9 mouse cellular contexts compared by ENCODE assay signal in genomic region chr11:75487496-75487895, GRCm38 (mm10). TPM values are rescaled to one million over a fixed set of nuclear protein-coding genes. Genes with fewer than 3 reads are reported as not detected.
DNase-seq lines count a peak whose midpoint lies in the region; ATAC-seq lines count a peak whose summit lies in the region.
"Had no signal": no experiment of that assay in that cellular context is flagged by ENCODE, and none has a peak within 500 bp of the region (broad histone marks: within the 10 kb centered on the region; RNA-seq: fewer than 3 reads in every experiment).

No protein-coding gene starts in this region.

- no peak for DNase-seq in kidney, postnatal 36 days
- DNase-seq in adipocyte (ENCODE audit: low spot score), result peak; percentile 22
- DNase-seq in hindbrain, embryonic 14.5 days (ENCODE audit: low spot score), result no peak
- DNase-seq in thymus, postnatal 4 days, result no peak
- no peak for DNase-seq in frontal cortex, postnatal 10 days (ENCODE audit: low spot score in 2 of 2)
- DNase-seq in natural killer cell, adult 2 months (ENCODE audit: low spot score in 2 of 2), result no peak
- DNase-seq: layer of hippocampus, adult 9-11 months had no signal

- peak overlapping the region; percentile 86 for H3K4me2 ChIP-seq in kidney, embryonic 15.5 days
- peak overlapping the region; percentile 99 for H3K4me2 ChIP-seq in hindbrain, embryonic 14.5 days (replicated peaks)
- peak overlapping the region; percentile 74 for H3K4me2 ChIP-seq in midbrain, embryonic 15.5 days

- H3K36me3 ChIP-seq in kidney, embryonic 15.5 days, result peaks cover 45% of the 10 kb centered on the region
- H3K36me3 ChIP-seq in hindbrain, embryonic 14.5 days (replicated peaks; ENCODE audit: control insufficient read depth, insufficient read depth), result peaks cover 44% of the 10 kb centered on the region
- H3K36me3 ChIP-seq in midbrain, embryonic 15.5 days (replicated peaks), result peaks cover 30% of the 10 kb centered on the region

- no peaks in the 10 kb centered on the region for H3K9me3 ChIP-seq in kidney, embryonic 15.5 days (replicated peaks)
- no peaks in the 10 kb centered on the region for H3K9me3 ChIP-seq in hindbrain, embryonic 14.5 days (ENCODE audit: control insufficient read depth, low read length)
- H3K9me3 ChIP-seq in midbrain, embryonic 15.5 days, result no peaks in the 10 kb centered on the region

- H3K27ac ChIP-seq in kidney, embryonic 15.5 days, result peak overlapping the region; percentile 65; the same call in 1 of the 2 replicates
- no peak overlapping the region for H3K27ac ChIP-seq in hindbrain, embryonic 14.5 days
- H3K27ac ChIP-seq in midbrain, embryonic 15.5 days, result no peak overlapping the region

- 40% methylated on average over 6 of the region's 6 CpGs for WGBS in kidney, embryonic 15.5 days
- 47% methylated on average over 6 of the region's 6 CpGs for WGBS in hindbrain, embryonic 14.5 days
- 53% methylated on average over 6 of the region's 6 CpGs for WGBS in midbrain, embryonic 15.5 days

- H3K4me3 ChIP-seq in kidney, embryonic 15.5 days (replicated peaks), result peak overlapping the region; percentile 85
- peak overlapping the region; percentile 100 for H3K4me3 ChIP-seq in hindbrain, embryonic 14.5 days (replicated peaks; ENCODE audit: low read length)
- peak overlapping the region; percentile 52 for H3K4me3 ChIP-seq in midbrain, embryonic 15.5 days

- ATAC-seq in kidney, embryonic 15.5 days (replicated peaks; ENCODE audit: low FRiP score), result no peak
- no peak for ATAC-seq in hindbrain, embryonic 14.5 days (ENCODE audit: low FRiP score)
- no peak for ATAC-seq in midbrain, embryonic 15.5 days (replicated peaks)

- H3K27me3 ChIP-seq in kidney, embryonic 15.5 days, result peaks cover 4% of the 10 kb centered on the region; the same call in 1 of the 2 replicates
- no peaks in the 10 kb centered on the region for H3K27me3 ChIP-seq in hindbrain, embryonic 14.5 days (ENCODE audit: control insufficient read depth, insufficient read depth, low read length)
- H3K27me3 ChIP-seq in midbrain, embryonic 15.5 days (replicated peaks), result no peaks in the 10 kb centered on the region

- H3K9ac ChIP-seq in kidney, embryonic 15.5 days, result peak overlapping the region; percentile 94
- peak overlapping the region; percentile 99 for H3K9ac ChIP-seq in hindbrain, embryonic 14.5 days
- peak overlapping the region; percentile 71 for H3K9ac ChIP-seq in midbrain, embryonic 15.5 days

- peaks cover 11% of the 10 kb centered on the region for H3K4me1 ChIP-seq in kidney, embryonic 15.5 days
- peaks cover 14% of the 10 kb centered on the region for H3K4me1 ChIP-seq in hindbrain, embryonic 14.5 days (replicated peaks; ENCODE audit: control insufficient read depth, insufficient read depth, low read length)
- H3K4me1 ChIP-seq in midbrain, embryonic 15.5 days, result peaks cover 14% of the 10 kb centered on the region

RNA-seq across cellular contexts. Expression of gene Prpf8, which starts 0.9 kb away (rescaled TPM):
- polyA plus RNA-seq in kidney, embryonic 15.5 days (2015; fragmentation: Nextera tagmentation; extraction: Ambion mirVana), result 54.6 and 61.7 TPM in 2 replicates
- 74.5 and 83.2 TPM in 2 replicates for polyA plus RNA-seq in hindbrain, embryonic 14.5 days (2014; fragmentation: Nextera tagmentation; extraction: Ambion mirVana)
- polyA plus RNA-seq in midbrain, embryonic 15.5 days (2015; fragmentation: Nextera tagmentation; extraction: Ambion mirVana), result 54.8 and 56.4 TPM in 2 replicates

RNA-seq across cellular contexts. Expression of gene Rilp, which starts 22.4 kb away (rescaled TPM):
- 1.3 TPM in 2 replicates for polyA plus RNA-seq in kidney, embryonic 15.5 days (2015; fragmentation: Nextera tagmentation; extraction: Ambion mirVana)
- polyA plus RNA-seq in hindbrain, embryonic 14.5 days (2014; fragmentation: Nextera tagmentation; extraction: Ambion mirVana), result 2.8 and 3.1 TPM in 2 replicates
- polyA plus RNA-seq in midbrain, embryonic 15.5 days (2015; fragmentation: Nextera tagmentation; extraction: Ambion mirVana), result 1.9 and 2.0 TPM in 2 replicates

RNA-seq across cellular contexts. Expression of gene Scarf1, which starts 25.8 kb away (rescaled TPM):
- polyA plus RNA-seq in kidney, embryonic 15.5 days (2015; fragmentation: Nextera tagmentation; extraction: Ambion mirVana), result 15.0 and 15.4 TPM in 2 replicates
- 3.5 and 4.2 TPM in 2 replicates for polyA plus RNA-seq in hindbrain, embryonic 14.5 days (2014; fragmentation: Nextera tagmentation; extraction: Ambion mirVana)
- 4.6 and 5.2 TPM in 2 replicates for polyA plus RNA-seq in midbrain, embryonic 15.5 days (2015; fragmentation: Nextera tagmentation; extraction: Ambion mirVana)

RNA-seq across cellular contexts. Expression of gene Tlcd2, which starts 26.0 kb away (rescaled TPM):
- 22.6 and 24.5 TPM in 2 replicates for polyA plus RNA-seq in kidney, embryonic 15.5 days (2015; fragmentation: Nextera tagmentation; extraction: Ambion mirVana)
- 1.6 and 4.5 TPM in 2 replicates for polyA plus RNA-seq in hindbrain, embryonic 14.5 days (2014; fragmentation: Nextera tagmentation; extraction: Ambion mirVana)
- polyA plus RNA-seq in midbrain, embryonic 15.5 days (2015; fragmentation: Nextera tagmentation; extraction: Ambion mirVana), result 2.2 and 2.8 TPM in 2 replicates

RNA-seq across cellular contexts. Expression of gene Wdr81, which starts 33.0 kb away (rescaled TPM):
- 5.0 and 6.2 TPM in 2 replicates for polyA plus RNA-seq in kidney, embryonic 15.5 days (2015; fragmentation: Nextera tagmentation; extraction: Ambion mirVana)
- polyA plus RNA-seq in hindbrain, embryonic 14.5 days (2014; fragmentation: Nextera tagmentation; extraction: Ambion mirVana), result 6.5 and 7.9 TPM in 2 replicates
- 8.4 and 8.7 TPM in 2 replicates for polyA plus RNA-seq in midbrain, embryonic 15.5 days (2015; fragmentation: Nextera tagmentation; extraction: Ambion mirVana)
